Mouse (Mus musculus) intestine, embryonic 16.5 days (tissue): ENCODE data around the gene Ap3d1. TPM values are rescaled to one million over a fixed set of nuclear protein-coding genes. Genes with fewer than 3 reads are reported as not detected.

Experiments
- ATAC-seq: fragments of 200-750 bp; cut with Nextera tagmentation; 2 replicates; pipeline ENCODE4 v1.8.0; 2017; ENCODE audit warnings: moderate TSS enrichment, moderate library complexity
- H3K27ac ChIP-seq: fragments of 300-500 bp; sonication (generic); 2 replicates; pipeline ENCODE4 v1.5.1; 2014; ENCODE audit warnings: mild to moderate bottlenecking, low read length
- H3K27me3 ChIP-seq: fragments of 300-500 bp; sonication (generic); replicated peaks from 2 replicates; pipeline ENCODE4 v1.6.1; 2014; ENCODE audit warnings: low read length, control low read depth, mixed read lengths; ENCODE audit not compliant: control insufficient read depth, insufficient read depth
- H3K36me3 ChIP-seq: fragments of 300-500 bp; sonication (generic); 2 replicates; pipeline ENCODE4 v1.6.1; 2014; ENCODE audit warnings: low read length, control low read depth; ENCODE audit not compliant: control insufficient read depth, insufficient read depth
- H3K4me1 ChIP-seq: fragments of 300-500 bp; sonication (generic); 2 replicates; pipeline ENCODE4 v1.6.1; 2014; ENCODE audit warnings: low read length, control low read depth, mixed read lengths; ENCODE audit not compliant: control insufficient read depth, insufficient read depth
- H3K4me2 ChIP-seq: fragments of 300-500 bp; sonication (generic); 2 replicates; pipeline ENCODE4 v1.6.1; 2014; ENCODE audit warnings: low read depth, low read length, control low read depth
- H3K4me3 ChIP-seq: fragments of 300-500 bp; sonication (generic); 2 replicates; pipeline ENCODE4 v1.5.1; 2014; ENCODE audit warnings: mild to moderate bottlenecking, low read length
- H3K9ac ChIP-seq: fragments of 300-500 bp; sonication (generic); 2 replicates; pipeline ENCODE4 v1.6.1; 2014; ENCODE audit warnings: low read depth, low read length
- H3K9me3 ChIP-seq: fragments of 300-500 bp; sonication (generic); 2 replicates; pipeline ENCODE4 v1.6.1; 2016; ENCODE audit warnings: low read length, control low read depth; ENCODE audit not compliant: control insufficient read depth
- WGBS: fragments of 180-500 bp; shearing (Covaris S2); extraction: QIAGEN DNeasy Blood & Tissue Kit; methylation state at CpG from one replicate; pipeline ENCODE4 v1.1.7; 2014; 5-methylcytosine and 5-hydroxymethylcytosine counted together
- polyA plus RNA-seq: library from polyadenylated mRNA; unstranded; fragments of >200 nt; fragmentation: Nextera tagmentation; extraction: Ambion mirVana; gene quantifications from 2 replicates; pipeline ENCODE4 v1.2.1, GENCODE M21; 2015

Gene Ap3d1
- polyA plus RNA-seq, 1 experiment from 2014 or later = 57.9 TPM

GRCm38 (mm10) chr10:80761821-80762220 is 19.8 kb upstream of the Ap3d1 start:
- Histone ChIP-seq H3K36me3 (peaks cover 8% of the 10 kb centered on the region; the same call in 1 of the 2 replicates), H3K4me2 (no peak overlapping the region), H3K27me3 (no peaks in the 10 kb centered on the region), H3K9me3 (no peaks in the 10 kb centered on the region), H3K4me3 (no peak overlapping the region), H3K4me1 (peaks cover 48% of the 10 kb centered on the region), H3K9ac (no peak overlapping the region), H3K27ac (no peak overlapping the region)
- no peak for ATAC-seq
- WGBS = 60% methylated on average over 3 of the region's 3 CpGs

DNA sequence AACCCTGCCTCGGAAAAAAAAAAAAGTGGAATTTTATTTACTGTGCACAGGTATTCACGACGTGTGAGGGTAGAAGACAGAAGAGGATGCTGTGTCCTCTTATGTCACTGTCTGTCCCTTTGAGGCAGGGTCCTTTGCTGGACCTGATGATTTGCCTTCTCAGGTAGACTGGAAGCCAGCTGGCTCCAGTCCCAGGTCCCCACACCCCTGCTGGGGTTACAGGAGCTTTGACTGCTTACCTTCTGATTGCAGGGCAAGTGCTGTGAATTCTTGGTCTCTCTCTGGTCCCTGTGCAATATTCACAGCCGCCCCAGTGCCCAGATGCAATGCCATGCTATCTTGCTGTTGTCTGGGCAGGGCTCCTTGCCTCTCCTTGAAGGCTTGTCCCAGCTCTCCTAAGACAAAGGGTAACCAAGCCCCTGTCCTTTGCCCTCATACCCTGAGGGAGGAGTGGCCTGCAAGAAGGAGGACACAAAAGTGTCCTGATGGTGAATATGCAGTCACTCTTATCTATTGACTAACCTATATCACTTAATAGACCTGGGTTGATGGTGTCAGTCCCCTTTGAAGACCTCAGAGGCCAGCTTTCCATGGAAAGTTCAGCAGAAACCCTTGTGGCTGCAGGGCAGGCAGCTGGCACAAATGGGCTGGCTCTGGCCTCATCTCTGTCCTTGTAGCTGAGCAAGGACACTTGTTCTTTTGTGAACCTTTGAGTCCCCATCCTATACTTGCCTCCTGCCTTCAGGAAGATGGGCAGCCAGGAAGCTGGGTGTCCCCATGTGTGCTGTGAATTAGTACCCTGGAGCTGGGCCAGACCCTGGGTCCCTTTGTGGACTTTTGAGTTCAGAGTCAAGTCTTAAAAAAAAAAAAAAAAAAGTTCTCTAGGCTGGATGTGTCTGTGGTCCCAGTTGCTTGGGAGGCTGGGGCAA is 18.8 kb upstream of the Ap3d1 start:
- 65% methylated on average over 4 of the region's 4 CpGs for WGBS
- Histone ChIP-seq H3K27ac (peak overlapping the region; percentile 57; the same call in 1 of the 2 replicates), H3K27me3 (no peaks in the 10 kb centered on the region), H3K4me2 (no peak overlapping the region; the same call in 1 of the 2 replicates), H3K9ac (no peak overlapping the region), H3K36me3 (peaks cover 2% of the 10 kb centered on the region; the same call in 1 of the 2 replicates), H3K4me3 (no peak overlapping the region), H3K9me3 (no peaks in the 10 kb centered on the region), H3K4me1 (peaks cover 57% of the 10 kb centered on the region)
- peak; percentile 52 for ATAC-seq

- Histone ChIP-seq H3K9ac (no peak overlapping the region), H3K27me3 (no peaks in the 10 kb centered on the region), H3K4me2 (no peak overlapping the region), H3K4me3 (no peak overlapping the region), H3K36me3 (peaks cover 2% of the 10 kb centered on the region; the same call in 1 of the 2 replicates), H3K4me1 (peaks cover 53% of the 10 kb centered on the region), H3K27ac (no peak overlapping the region), H3K9me3 (no peaks in the 10 kb centered on the region)
- 72% methylated on average over 7 of the region's 7 CpGs for WGBS
- ATAC-seq = no peak
Observed at GRCm38 (mm10) chr10:80758651-80759050, 16.6 kb upstream of the Ap3d1 start.

DNA sequence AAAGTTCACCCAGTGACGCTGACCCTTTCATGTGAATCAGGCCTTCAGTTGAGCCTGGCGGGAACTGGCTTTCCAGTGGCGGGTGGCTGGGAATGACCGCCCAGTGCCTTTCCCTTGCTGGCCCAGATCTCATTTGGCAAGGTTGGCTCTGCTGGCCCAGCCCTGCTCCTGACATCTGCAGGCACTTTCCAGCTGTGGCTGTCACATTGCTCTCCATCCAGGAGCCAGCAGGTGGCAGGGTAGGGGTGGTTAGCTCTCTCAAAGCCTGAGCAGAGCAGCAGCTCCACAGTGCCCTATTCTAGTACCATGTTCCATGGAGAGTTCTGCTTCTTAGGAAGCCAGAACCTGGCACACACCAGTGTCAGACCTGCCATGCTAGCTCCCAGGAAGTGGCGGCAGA is 15.7 kb upstream of the Ap3d1 start:
- no peaks in the 10 kb centered on the region for H3K36me3 ChIP-seq
- H3K27ac ChIP-seq = no peak overlapping the region
- WGBS = 38% methylated on average over 5 of the region's 5 CpGs
- no peak overlapping the region for H3K9ac ChIP-seq
- H3K4me1 ChIP-seq = peaks cover 54% of the 10 kb centered on the region
- H3K4me3 ChIP-seq = no peak overlapping the region
- H3K27me3 ChIP-seq = no peaks in the 10 kb centered on the region
- no peak overlapping the region for H3K4me2 ChIP-seq
- peak; percentile 29; the same call in 1 of the 2 replicates for ATAC-seq
- no peaks in the 10 kb centered on the region for H3K9me3 ChIP-seq

GRCm38 (mm10) chr10:80756967-80757366 is 14.9 kb upstream of the Ap3d1 start:
- Histone ChIP-seq H3K27me3 (no peaks in the 10 kb centered on the region), H3K9ac (peak overlapping the region; percentile 90; the same call in 1 of the 2 replicates), H3K4me3 (peak overlapping the region; percentile 93), H3K36me3 (no peaks in the 10 kb centered on the region), H3K4me1 (peaks cover 59% of the 10 kb centered on the region), H3K27ac (no peak overlapping the region), H3K4me2 (peak overlapping the region; percentile 84), H3K9me3 (no peaks in the 10 kb centered on the region)
- no peak for ATAC-seq
- 53% methylated on average over 4 of the region's 4 CpGs for WGBS

- no peak overlapping the region for H3K27ac ChIP-seq
- H3K27me3 ChIP-seq = no peaks in the 10 kb centered on the region
- H3K9ac ChIP-seq = peak overlapping the region; percentile 90
- ATAC-seq = no peak
- H3K9me3 ChIP-seq = no peaks in the 10 kb centered on the region
- H3K36me3 ChIP-seq = no peaks in the 10 kb centered on the region
- H3K4me1 ChIP-seq = peaks cover 54% of the 10 kb centered on the region
- 50% methylated on average over 2 of the region's 2 CpGs for WGBS
- H3K4me2 ChIP-seq = peak overlapping the region; percentile 84
- H3K4me3 ChIP-seq = peak overlapping the region; percentile 93
Observed at GRCm38 (mm10) chr10:80756509-80756908, 14.4 kb upstream of the Ap3d1 start.

GRCm38 (mm10) chr10:80756099-80756498 is 14.0 kb upstream of the Ap3d1 start:
- ATAC-seq = no peak
- H3K4me3 ChIP-seq = peak overlapping the region; percentile 93
- H3K4me2 ChIP-seq = peak overlapping the region; percentile 84
- no peaks in the 10 kb centered on the region for H3K36me3 ChIP-seq
- H3K27me3 ChIP-seq = no peaks in the 10 kb centered on the region
- peaks cover 54% of the 10 kb centered on the region for H3K4me1 ChIP-seq
- 19% methylated on average over 3 of the region's 3 CpGs for WGBS
- peak overlapping the region; percentile 90 for H3K9ac ChIP-seq
- H3K27ac ChIP-seq = no peak overlapping the region
- H3K9me3 ChIP-seq = no peaks in the 10 kb centered on the region

GRCm38 (mm10) chr10:80755291-80756015 is 13.4 kb upstream of the Ap3d1 start:
- 1% methylated on average over 71 of the region's 75 CpGs for WGBS
- peak; percentile 45 for ATAC-seq
- peak overlapping the region; percentile 93 for H3K4me3 ChIP-seq

DNA sequence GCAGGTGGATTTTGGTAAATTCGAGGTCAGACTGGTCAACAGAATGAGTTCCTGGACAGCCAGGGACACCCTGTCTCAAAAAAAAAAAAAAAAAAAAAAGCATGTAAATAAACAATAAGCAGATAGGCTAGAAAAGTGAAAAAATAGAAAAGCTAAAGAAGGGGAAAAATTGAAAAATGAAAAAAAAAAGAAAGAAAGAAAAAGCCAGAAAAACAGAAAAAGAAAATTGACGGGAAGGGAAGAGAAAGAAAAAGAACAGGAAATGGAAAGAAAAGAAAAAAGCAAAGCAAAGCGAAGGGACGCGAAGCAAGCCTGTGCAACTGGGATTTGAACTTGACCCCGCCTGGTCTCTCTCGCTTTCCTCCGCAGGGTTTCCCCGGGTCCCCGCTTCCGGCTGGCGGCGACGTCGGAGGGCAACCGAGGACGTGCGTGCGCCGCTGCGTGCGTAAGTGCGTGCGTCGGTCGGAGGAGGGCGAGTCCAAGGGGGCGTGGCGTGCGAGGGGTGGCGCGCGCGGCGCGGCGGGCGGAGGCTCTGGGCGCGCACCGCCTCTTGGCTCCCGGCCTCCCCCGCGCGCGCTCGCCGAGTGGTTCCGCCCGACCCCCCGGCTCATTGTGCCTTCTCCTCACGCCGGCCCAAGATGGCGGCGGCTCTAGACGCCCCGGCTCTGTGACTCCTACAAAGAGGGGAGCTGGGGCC is 12.7 kb upstream of the Ap3d1 start, which contains the start of gene Dot1l:
Gene Dot1l, plus strand, starts transcription at position 613 of the 697 bp plus-strand sequence.
- no peaks in the 10 kb centered on the region for H3K36me3 ChIP-seq
- peak within 1 kb of the TSS; percentile 84 for H3K4me2 ChIP-seq
- H3K9ac ChIP-seq = peak within 1 kb of the TSS; percentile 90
- ATAC-seq = peak; percentile 87
- peak within 1 kb of the TSS; percentile 93 for H3K4me3 ChIP-seq
- H3K4me1 ChIP-seq = peaks cover 44% of the 10 kb centered on the region
- WGBS = 1% methylated on average over 55 of the region's 57 CpGs
- no peaks in the 10 kb centered on the region for H3K9me3 ChIP-seq
- H3K27ac ChIP-seq = peak within 1 kb of the TSS; percentile 79
- H3K27me3 ChIP-seq = no peaks in the 10 kb centered on the region

More at GRCm38 (mm10) chr10:80755291-80756015, 13.4 kb upstream of the Ap3d1 start:
- Histone ChIP-seq H3K9me3 (no peaks in the 10 kb centered on the region), H3K9ac (peak overlapping the region; percentile 90), H3K27me3 (no peaks in the 10 kb centered on the region), H3K36me3 (no peaks in the 10 kb centered on the region), H3K4me2 (peak overlapping the region; percentile 84), H3K4me1 (peaks cover 51% of the 10 kb centered on the region), H3K27ac (peak overlapping the region; percentile 79)
